Mouse (Mus musculus) gastrocnemius, postnatal 10 days (tissue): ENCODE measurements around the gene Lhfpl1. TPM values are rescaled to one million over a fixed set of nuclear protein-coding genes. Genes with fewer than 3 reads are reported as not detected.
"Not testable (repeated sequence)": the region's sequence is repeated elsewhere in the genome, so short reads cannot be mapped to it uniquely, and the experiment has no call there.

ENCODE experiments used
- DNase-seq: peaks from one replicate; pipeline ENCODE4 v3.0.0; 2021; ENCODE audit warnings: mixed read lengths
- long read RNA-seq, 2 experiments: library from polyadenylated mRNA; stranded (forward); transcript quantifications; one replicate each; pipeline ENCODE4 v2.0.0; 2021
- total RNA-seq, 2 experiments: library from RNA; stranded (reverse); gene quantifications; 2 replicates each; pipeline ENCODE4 v1.2.3; 2021

The Lhfpl1 gene
- 1 to 10 TPM in 1 of 2 experiments, under 1 TPM in 1; 0.78 to 1.8 TPM for total RNA-seq
- long read RNA-seq, experiment 1 = 0 reads
- long read RNA-seq, experiment 2 = 0 reads

DNA sequence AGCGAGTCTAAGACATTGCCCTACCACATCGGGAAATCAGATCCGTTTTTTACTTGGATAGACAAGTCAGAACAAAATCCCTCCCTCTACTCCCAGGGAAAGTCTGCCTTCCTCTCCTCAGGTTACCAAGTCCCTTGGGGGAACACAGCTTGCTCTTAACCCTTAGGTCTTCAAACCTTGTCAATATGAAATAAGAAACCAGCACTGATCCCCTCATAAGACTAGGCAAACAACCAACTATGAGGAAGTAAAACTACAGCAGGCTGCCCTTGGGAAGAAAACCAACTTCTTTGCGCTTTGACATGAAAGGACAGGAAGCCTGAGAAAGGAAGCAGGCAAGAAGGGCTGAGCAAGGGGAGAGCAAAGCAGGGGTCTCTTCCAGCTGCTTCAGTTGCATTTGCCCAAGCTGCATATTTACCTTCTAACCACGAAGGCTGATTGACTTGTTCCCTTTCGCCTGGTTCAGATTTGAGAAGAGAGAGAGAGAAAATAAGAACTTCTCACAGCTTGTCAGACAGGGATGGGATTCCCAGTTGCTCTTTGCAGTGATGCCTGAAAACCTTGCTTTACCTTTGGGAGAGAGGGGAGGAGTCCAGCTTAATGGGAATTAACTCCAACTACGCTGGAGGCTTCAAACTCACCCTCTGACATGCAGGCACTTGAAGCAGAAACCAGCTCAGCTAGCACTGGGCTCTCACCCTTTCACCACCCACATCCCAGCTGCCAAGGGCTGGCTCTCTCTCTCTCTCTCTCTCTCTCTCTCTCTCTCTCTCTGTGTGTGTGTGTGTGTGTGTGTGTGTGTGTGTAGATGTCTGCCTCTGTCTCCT is at the start of gene Lhfpl1:
Gene Lhfpl1, minus strand, starts transcription at position 713 of the 827 bp plus-strand sequence.
- no peak for DNase-seq

DNA sequence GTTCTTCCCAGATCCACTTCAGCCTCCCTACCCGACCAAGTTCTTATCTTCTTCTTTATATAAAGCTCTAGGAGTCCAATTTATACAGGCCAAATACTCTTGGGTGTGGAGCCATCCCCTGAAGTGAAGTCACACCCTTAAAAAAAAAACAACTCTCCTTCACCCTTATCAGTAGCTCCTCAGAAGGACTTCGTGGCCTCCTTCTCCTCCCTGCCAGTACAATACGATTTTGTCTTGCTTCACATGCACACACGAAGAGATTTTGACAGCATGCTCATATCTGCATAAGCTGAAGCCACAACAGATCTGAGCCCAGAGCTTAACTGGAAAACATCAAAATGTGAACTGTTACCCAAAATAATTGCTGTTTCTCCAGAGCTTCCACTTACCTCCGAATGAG is 22.9 kb upstream of the Lhfpl1 start:
- DNase-seq = no peak

DNA sequence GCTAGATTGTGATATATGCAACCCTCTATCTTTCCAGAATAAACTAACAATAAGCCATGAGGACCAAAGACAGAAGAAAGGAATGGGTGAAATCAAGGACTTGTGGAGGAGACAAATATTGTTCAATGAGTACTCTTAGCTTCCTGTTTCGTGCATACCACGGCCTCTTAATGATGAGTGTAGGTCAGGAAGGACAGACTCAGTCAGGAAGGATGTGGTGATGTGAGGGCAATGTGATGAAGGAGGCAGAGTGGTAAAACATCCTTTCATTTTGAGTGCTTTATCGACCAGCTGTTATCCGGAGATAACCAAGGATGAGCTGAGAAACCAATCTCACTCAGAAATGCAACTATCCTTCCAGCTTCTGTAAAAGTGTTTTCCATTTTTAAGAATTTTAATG is 13.6 kb upstream of the Lhfpl1 start:
- DNase-seq = no peak

DNA sequence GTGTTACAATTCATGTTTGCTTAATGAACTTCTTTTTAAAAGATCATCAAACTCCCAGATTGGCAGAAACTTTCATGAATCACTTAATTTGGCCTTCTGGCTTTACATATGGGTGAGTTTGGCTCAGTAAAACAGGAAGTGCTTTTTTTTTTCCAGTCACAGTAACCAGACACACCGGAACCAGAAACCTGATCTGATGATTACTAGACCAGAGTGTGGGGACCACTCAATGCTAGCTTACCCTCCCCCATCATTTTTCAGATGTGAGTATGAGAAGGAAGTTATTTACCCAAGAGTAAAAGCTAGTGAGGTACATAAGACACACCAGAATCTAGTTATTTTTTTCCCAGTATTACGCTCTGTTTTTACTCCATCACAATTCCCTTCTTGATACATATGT is 6.5 kb downstream of the Lhfpl1 start:
- no peak for DNase-seq

DNA sequence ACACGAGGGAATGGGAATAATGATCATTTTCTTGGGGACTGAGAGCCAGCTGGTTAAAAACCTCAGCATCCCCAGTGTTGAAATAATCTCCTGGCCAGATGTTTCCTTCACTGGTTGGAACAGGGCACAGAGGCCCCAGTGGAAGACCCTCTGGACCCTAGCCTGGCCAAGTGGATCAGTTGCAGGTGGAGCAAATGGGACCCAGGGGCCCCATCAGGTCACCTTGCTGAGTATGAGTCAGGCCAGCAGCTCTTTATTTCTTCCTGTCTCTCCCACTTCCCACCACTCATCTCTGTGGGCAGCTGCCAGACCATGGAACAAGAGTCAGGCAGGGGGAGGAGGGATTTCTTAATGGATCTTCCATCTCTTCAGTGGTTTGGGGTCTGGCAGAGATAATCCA is 12.7 kb downstream of the Lhfpl1 start:
- no peak for DNase-seq

DNA sequence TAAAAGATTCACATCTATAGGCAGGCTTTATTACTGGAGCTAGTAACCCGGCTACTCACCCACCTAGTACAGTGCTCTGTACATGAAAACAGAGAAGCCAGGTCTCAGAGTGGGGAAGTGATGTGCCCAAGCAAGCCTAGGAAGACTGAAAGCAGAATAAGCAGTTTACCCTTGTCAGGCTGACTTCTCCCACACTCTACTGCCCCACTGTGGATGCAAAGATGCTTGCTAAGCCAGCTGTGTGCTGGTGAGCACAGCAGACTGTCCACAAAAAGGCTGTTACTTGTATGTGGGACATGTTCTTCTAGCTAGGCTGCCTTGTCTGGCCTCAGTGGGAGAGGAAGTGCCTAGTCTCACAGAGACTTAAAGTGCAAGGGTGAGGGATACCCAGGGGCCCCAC is 40.3 kb downstream of the Lhfpl1 start:
- no peak for DNase-seq

DNA sequence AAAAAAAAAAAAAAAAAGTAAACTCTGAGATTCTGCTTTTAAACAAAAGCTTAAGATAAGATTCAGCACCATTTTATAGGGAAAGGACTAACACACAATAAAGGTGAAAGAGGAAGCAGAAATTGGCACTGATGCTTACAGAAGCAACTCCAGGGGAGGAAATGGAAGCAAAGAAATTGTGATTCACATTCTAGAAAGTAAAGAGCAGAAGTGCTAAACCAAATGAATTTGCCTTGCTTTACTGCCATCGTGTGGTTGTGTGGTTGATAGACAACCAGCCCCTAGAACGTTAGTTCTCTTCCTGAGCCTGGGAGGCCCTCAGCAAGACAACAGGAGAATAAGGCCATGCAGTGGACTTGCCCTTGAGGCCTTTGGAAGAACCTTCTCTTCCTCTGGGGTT is 41.7 kb downstream of the Lhfpl1 start:
- peak; percentile 8 for DNase-seq

DNA sequence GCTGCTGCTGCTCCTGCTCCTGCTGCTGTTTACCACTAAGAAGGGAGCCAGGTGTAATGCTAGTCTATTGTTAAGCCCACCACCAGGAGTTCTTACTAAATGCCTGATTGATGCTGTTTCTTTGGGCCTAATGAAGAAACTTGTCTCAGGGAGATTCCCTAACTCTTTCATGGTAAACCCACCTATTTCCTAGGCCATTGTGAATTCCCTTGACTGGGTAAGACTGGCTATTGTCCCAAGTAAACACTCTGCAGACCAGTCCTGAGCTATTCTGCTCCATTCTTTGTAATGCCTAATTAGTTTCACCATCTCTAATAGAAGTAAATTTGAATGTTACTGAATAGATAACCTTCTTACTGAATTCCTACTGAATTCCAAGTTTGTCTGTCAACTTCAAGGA is 48.7 kb downstream of the Lhfpl1 start:
- not testable (repeated sequence) for DNase-seq

DNA sequence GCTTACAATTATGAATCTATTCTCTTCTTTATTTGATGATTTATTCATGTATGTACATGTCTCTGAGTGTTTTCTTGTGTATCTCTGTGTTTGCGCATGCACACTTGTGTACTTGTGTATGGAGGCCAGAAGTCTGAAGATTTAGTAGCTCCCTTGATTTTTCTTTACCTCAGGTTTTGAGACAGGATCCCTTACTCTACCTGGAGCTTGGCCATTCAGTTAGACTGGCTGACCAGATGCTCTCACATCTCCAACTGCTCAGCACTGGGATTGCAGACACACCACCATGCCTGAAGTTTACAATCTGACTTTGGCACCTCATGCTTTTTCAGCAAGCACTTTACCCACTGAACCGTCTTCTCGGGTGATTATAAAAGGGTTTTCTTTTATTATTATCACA is 76.7 kb downstream of the Lhfpl1 start:
- no peak for DNase-seq

DNA sequence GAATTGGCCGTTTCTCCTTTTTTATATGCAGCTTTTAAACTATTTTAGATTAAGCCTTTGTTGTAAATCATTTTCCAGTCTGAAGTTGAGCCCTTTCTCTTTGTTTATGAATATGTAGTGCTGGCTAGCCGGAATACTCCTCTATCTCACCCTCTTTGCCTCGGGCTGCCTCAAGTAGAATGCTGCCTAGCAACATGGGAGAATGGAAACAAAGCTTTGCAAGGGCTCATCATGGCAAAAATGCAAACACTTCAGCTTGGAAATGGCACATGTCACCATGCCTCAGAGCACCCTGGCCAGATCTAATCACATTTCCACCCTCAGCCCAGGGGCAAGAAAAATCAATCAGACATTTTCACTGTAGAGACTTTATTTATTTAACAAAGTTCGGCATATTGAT is 77.1 kb downstream of the Lhfpl1 start:
- DNase-seq = no peak

DNA sequence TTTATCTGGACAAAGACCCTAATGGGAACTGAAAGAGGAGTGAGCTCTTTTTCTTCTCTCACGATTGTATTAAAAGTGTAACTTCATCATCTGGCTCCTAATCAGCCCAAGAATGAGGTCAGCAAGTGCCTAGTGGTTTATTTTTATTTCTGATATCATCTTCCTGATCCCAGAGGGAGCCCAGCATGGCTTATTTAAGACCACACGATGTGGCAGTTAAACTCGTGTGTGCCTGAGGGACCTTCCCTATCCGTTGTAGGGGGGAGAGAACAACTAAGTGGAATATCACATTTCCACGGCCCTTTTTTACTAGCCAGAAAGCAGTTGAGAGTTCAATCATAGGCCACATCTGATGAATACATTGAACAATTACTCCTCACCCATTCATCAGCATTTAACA is 87.1 kb downstream of the Lhfpl1 start:
- no peak for DNase-seq

Other genes starting within 250 kb of the Lhfpl1 start
- gene Amot, start 156.1 kb upstream of the Lhfpl1 start, total RNA-seq = 100 to 1,000 TPM; 191 to 215 TPM